In the genomic region with DNA sequence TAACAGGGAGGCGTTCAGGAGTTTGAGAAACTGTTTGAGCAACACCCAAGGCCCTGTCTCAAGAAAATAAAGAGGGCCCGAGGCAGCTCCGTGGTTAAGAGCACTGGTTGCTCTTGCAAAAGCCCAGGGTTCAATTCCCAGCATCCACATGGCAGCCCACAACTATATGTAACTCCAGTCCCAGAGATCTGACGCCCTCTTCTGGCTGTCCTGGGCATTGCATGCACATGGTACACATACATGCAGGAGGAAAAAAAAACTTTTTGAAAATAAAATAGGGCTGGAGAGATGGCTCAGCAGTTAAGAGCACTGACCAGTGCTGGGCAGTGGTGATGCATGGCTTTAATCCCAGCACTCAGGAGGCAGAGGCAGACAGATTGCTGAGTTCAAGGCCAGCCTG, we compare ENCODE assay signal across 15 mouse cellular contexts. TPM values are rescaled to one million over a fixed set of nuclear protein-coding genes. Genes with fewer than 3 reads are reported as not detected.
DNase-seq lines count a peak whose midpoint lies in the region; ATAC-seq and TF ChIP-seq lines count a peak whose summit lies in the region.
"Had no signal": no experiment of that assay in that cellular context is flagged by ENCODE, and none has a peak within 500 bp of the region (broad histone marks: within the 10 kb centered on the region; RNA-seq: fewer than 3 reads in every experiment).

No protein-coding gene starts in this region.

- no peak overlapping the region for H3K27ac ChIP-seq in layer of hippocampus, adult 2 months
- H3K27ac ChIP-seq: forebrain, embryonic 12.5 days; hindbrain, embryonic 15.5 days; limb, embryonic 10.5 days; liver, embryonic 13.5 days had no signal

- H3K4me3 ChIP-seq in layer of hippocampus, adult 2 months, result no peak overlapping the region
- H3K4me3 ChIP-seq in E14TG2a.4 (replicated peaks; ENCODE audit: low read length), result no peak overlapping the region
- H3K4me3 ChIP-seq: forebrain, embryonic 12.5 days; hindbrain, embryonic 15.5 days; limb, embryonic 10.5 days; liver, embryonic 13.5 days; myocyte had no signal

- no peaks in the 10 kb centered on the region for H3K9me3 ChIP-seq in E14TG2a.4 (ENCODE audit: low read length)
- H3K9me3 ChIP-seq: hindbrain, embryonic 15.5 days; limb, embryonic 10.5 days had no signal

- no peak for DNase-seq in layer of hippocampus, adult 2 months (ENCODE audit: low spot score in 2 of 2)
- DNase-seq in layer of hippocampus, postnatal 14 days (ENCODE audit: low spot score in 2 of 2), result no peak
- peak; percentile 16 for DNase-seq in A20 (ENCODE audit: low read depth, low spot score)
- no peak for DNase-seq in thymus, postnatal 0 days (ENCODE audit: low spot score)
- DNase-seq in thymus, postnatal 10 days (ENCODE audit: low spot score in 2 of 2), result no peak
- DNase-seq: cerebellum, adult 11 months; gastrocnemius, postnatal 25 days; liver, embryonic 13.5 days had no signal

- peak; percentile 26 for TF ChIP-seq CTCF in layer of hippocampus, adult 2 months (conservative IDR thresholded peaks at IDR 0.05)
- peak; percentile 51 for TF ChIP-seq CTCF in E14TG2a.4 (conservative IDR thresholded peaks at IDR 0.05; ENCODE audit: low read length)

- H3K4me1 ChIP-seq in E14TG2a.4 (replicated peaks; ENCODE audit: low read depth, low read length), result peaks cover 49% of the 10 kb centered on the region

- H3K36me3 ChIP-seq in E14TG2a.4 (ENCODE audit: insufficient read depth, low read length), result no peaks in the 10 kb centered on the region
- H3K36me3 ChIP-seq: forebrain, embryonic 12.5 days; hindbrain, embryonic 15.5 days; limb, embryonic 10.5 days; liver, embryonic 13.5 days had no signal

- 0 out of 2 replicates have a peak, but pooled peaks have one; percentile 16 for ATAC-seq in erythroblast, adult 5-6 weeks (replicated peaks; ENCODE audit: low FRiP score, poor library complexity, severe bottlenecking)

- no peaks in the 10 kb centered on the region for H3K27me3 ChIP-seq in E14TG2a.4 (ENCODE audit: insufficient read depth, low read length)

RNA-seq across cellular contexts. Expression of a gene that starts 29.1 kb away (rescaled TPM):
- total RNA-seq in layer of hippocampus, adult 2 months (2021), result 10 to 100 TPM; 15.5 to 16.2 TPM
- 10 to 100 TPM in 1 of 2 experiments, 1 to 10 TPM in 1; 9.7 to 11.7 TPM for total RNA-seq in layer of hippocampus, postnatal 14 days (2021)
- total RNA-seq in erythroblast, adult 5-6 weeks (2015; ENCODE audit: low replicate concordance), result not detected in 2 replicates
- not detected in 2 replicates for total RNA-seq in erythroblast, adult 5-6 weeks (2017; ENCODE audit: low replicate concordance)
- 0.29 and 0.39 TPM in 2 replicates for polyA plus RNA-seq in thymus, postnatal 0 days (2015; fragmentation: Nextera tagmentation; extraction: Ambion mirVana)
- total RNA-seq: neutrophil, adult 5-6 weeks had no signal

RNA-seq across cellular contexts. Expression of a gene that starts 32.7 kb away (rescaled TPM):
- 1 to 10 TPM in 1 of 2 experiments, under 1 TPM in 1; 0.86 to 1.3 TPM for total RNA-seq in layer of hippocampus, adult 2 months (2021)
- total RNA-seq in layer of hippocampus, postnatal 14 days (2021), result 1 to 10 TPM; 1.8 to 2.0 TPM
- not detected in 2 replicates for total RNA-seq in erythroblast, adult 5-6 weeks (2015; ENCODE audit: low replicate concordance)
- total RNA-seq in erythroblast, adult 5-6 weeks (2017; ENCODE audit: low replicate concordance), result 0.14 TPM in 1 of 2 replicates, not detected in the other
- polyA plus RNA-seq in thymus, postnatal 0 days (2015; fragmentation: Nextera tagmentation; extraction: Ambion mirVana), result 0.55 and 0.58 TPM in 2 replicates

RNA-seq across cellular contexts. Expression of a gene that starts 54.6 kb away (rescaled TPM):
- 1 to 10 TPM; 2.5 to 5.4 TPM for total RNA-seq in layer of hippocampus, adult 2 months (2021)
- 1 to 10 TPM; 2.8 to 3.1 TPM for total RNA-seq in layer of hippocampus, postnatal 14 days (2021)
- not detected in 2 replicates for total RNA-seq in erythroblast, adult 5-6 weeks (2015; ENCODE audit: low replicate concordance)
- total RNA-seq in erythroblast, adult 5-6 weeks (2017; ENCODE audit: low replicate concordance), result 0.42 TPM in 1 of 2 replicates, not detected in the other
- polyA plus RNA-seq in thymus, postnatal 0 days (2015; fragmentation: Nextera tagmentation; extraction: Ambion mirVana), result 2.7 and 3.4 TPM in 2 replicates

Comparison
In these comparisons a context has a peak if more than half of its experiments do, and no peak if none do; other contexts are left out.
1. RNA of a gene that starts 29.1 kb away (total RNA-seq): 15.5 to 16.2 TPM in layer of hippocampus, adult 2 months and 9.7 to 11.7 TPM in layer of hippocampus, postnatal 14 days; not detected in erythroblast, adult 5-6 weeks; every median in the first group is over 10 times any median in the second.